Mouse (Mus musculus) hindbrain, embryonic 11.5 days (tissue): ENCODE measurements around the gene Gm21962. TPM values are rescaled to one million over a fixed set of nuclear protein-coding genes. Genes with fewer than 3 reads are reported as not detected.
A peak's percentile ranks its signal among the peaks of the same experiment; 100 is the strongest.

ENCODE experiments used
- ATAC-seq: fragments of 200-750 bp; cut with Nextera tagmentation; 2 replicates; pipeline ENCODE4 v1.8.0; 2017; ENCODE audit warnings: mild to moderate bottlenecking, moderate TSS enrichment, moderate library complexity; ENCODE audit not compliant: low FRiP score
- DNase-seq: peaks from one replicate; pipeline ENCODE4 v3.0.0-alpha.2; 2015; ENCODE audit warnings: low spot score
- H3K27ac ChIP-seq: fragments of 300-500 bp; sonication (generic); 2 replicates; pipeline ENCODE4 v1.5.1; 2014; ENCODE audit warnings: mild to moderate bottlenecking, low read depth, low read length
- H3K27me3 ChIP-seq: fragments of 300-500 bp; sonication (generic); 2 replicates; pipeline ENCODE4 v1.6.1; 2014; ENCODE audit warnings: mild to moderate bottlenecking, low read length, moderate library complexity, mixed read lengths; ENCODE audit not compliant: control insufficient read depth, insufficient read depth
- H3K36me3 ChIP-seq: fragments of 300-500 bp; sonication (generic); 2 replicates; pipeline ENCODE4 v1.6.1; 2014; ENCODE audit warnings: mild to moderate bottlenecking, low read length, moderate library complexity, mixed read lengths; ENCODE audit not compliant: control insufficient read depth, insufficient read depth
- H3K4me1 ChIP-seq: fragments of 300-500 bp; sonication (generic); replicated peaks from 2 replicates; pipeline ENCODE4 v1.6.1; 2014; ENCODE audit warnings: low read length, mixed read lengths; ENCODE audit not compliant: control insufficient read depth, insufficient read depth
- H3K4me2 ChIP-seq: fragments of 300-500 bp; sonication (generic); replicated peaks from 2 replicates; pipeline ENCODE4 v1.6.1; 2014; ENCODE audit warnings: mild to moderate bottlenecking, low read depth, low read length
- H3K4me3 ChIP-seq: fragments of 300-500 bp; sonication (generic); 2 replicates; pipeline ENCODE4 v1.5.1; 2014; ENCODE audit warnings: low read depth, low read length
- H3K9ac ChIP-seq: fragments of 300-500 bp; sonication (generic); 2 replicates; pipeline ENCODE4 v1.6.1; 2014; ENCODE audit warnings: low read depth, low read length
- H3K9me3 ChIP-seq: fragments of 300-500 bp; sonication (generic); 2 replicates; pipeline ENCODE4 v1.6.1; 2016; ENCODE audit warnings: low read length; ENCODE audit not compliant: control insufficient read depth
- WGBS: fragments of 180-500 bp; shearing (Covaris S2); extraction: QIAGEN DNeasy Blood & Tissue Kit; methylation state at CpG from one replicate; pipeline ENCODE4 v1.1.7; 2014; 5-methylcytosine and 5-hydroxymethylcytosine counted together
- polyA plus RNA-seq: library from polyadenylated mRNA; unstranded; fragments of >200 nt; fragmentation: Nextera tagmentation; extraction: Ambion mirVana; gene quantifications from 2 replicates; pipeline ENCODE4 v1.2.1, GENCODE M21; 2014

Gm21962 gene
- polyA plus RNA-seq, 1 experiment from 2014 or later: not detected

- no peaks in the 10 kb centered on the region for H3K27me3 ChIP-seq
- 0 out of 2 replicates have a peak overlapping the region, but pooled peaks have one; percentile 31 for H3K9ac ChIP-seq
- DNase-seq (peak; percentile 87), ATAC-seq (peak; percentile 96)
- H3K4me1 ChIP-seq: peaks cover 7% of the 10 kb centered on the region; the same call in 1 of the 2 replicates
- no peaks in the 10 kb centered on the region for H3K9me3 ChIP-seq
- H3K36me3 ChIP-seq: no peaks in the 10 kb centered on the region
- H3K27ac ChIP-seq: peak overlapping the region; percentile 79
- WGBS: 13% methylated on average over 7 of the region's 7 CpGs
- H3K4me2 ChIP-seq: peak overlapping the region; percentile 5; the same call in 1 of the 2 replicates
- no peak overlapping the region for H3K4me3 ChIP-seq
Measured at GRCm38 (mm10) chr3:137682911-137683806, 11.8 kb downstream of the Gm21962 start.

- ATAC-seq (peak; percentile 87), DNase-seq (no peak)
- Histone ChIP-seq H3K27ac (peak overlapping the region; percentile 79), H3K9me3 (no peaks in the 10 kb centered on the region), H3K36me3 (no peaks in the 10 kb centered on the region), H3K9ac (no peak overlapping the region), H3K4me1 (peaks cover 7% of the 10 kb centered on the region; the same call in 1 of the 2 replicates), H3K27me3 (no peaks in the 10 kb centered on the region), H3K4me2 (peak overlapping the region; percentile 25), H3K4me3 (no peak overlapping the region)
- WGBS: 19% methylated on average over 6 of the region's 6 CpGs
Measured at GRCm38 (mm10) chr3:137683807-137684403, 12.6 kb downstream of the Gm21962 start.

GRCm38 (mm10) chr3:137686932-137687331 is 15.6 kb downstream of the Gm21962 start:
- Histone ChIP-seq H3K27me3 (no peaks in the 10 kb centered on the region), H3K4me1 (0 out of 2 replicates have a peak, but pooled peaks cover 4% of the 10 kb centered on the region), H3K36me3 (no peaks in the 10 kb centered on the region), H3K9ac (no peak overlapping the region), H3K9me3 (no peaks in the 10 kb centered on the region), H3K4me2 (no peak overlapping the region), H3K27ac (no peak overlapping the region), H3K4me3 (no peak overlapping the region)
- DNase-seq (no peak), ATAC-seq (no peak)
- 84% methylated on average over 2 of the region's 2 CpGs for WGBS

GRCm38 (mm10) chr3:137691503-137691902 is 20.2 kb downstream of the Gm21962 start:
- Histone ChIP-seq H3K9ac (no peak overlapping the region), H3K4me3 (no peak overlapping the region), H3K27ac (no peak overlapping the region), H3K4me1 (no peaks in the 10 kb centered on the region), H3K36me3 (no peaks in the 10 kb centered on the region), H3K27me3 (no peaks in the 10 kb centered on the region), H3K9me3 (no peaks in the 10 kb centered on the region), H3K4me2 (no peak overlapping the region)
- DNase-seq (no peak), ATAC-seq (no peak)

GRCm38 (mm10) chr3:137715946-137716345 is 44.6 kb downstream of the Gm21962 start:
- Histone ChIP-seq H3K27ac (no peak overlapping the region), H3K9ac (no peak overlapping the region), H3K9me3 (no peaks in the 10 kb centered on the region), H3K36me3 (no peaks in the 10 kb centered on the region), H3K4me2 (no peak overlapping the region), H3K4me3 (no peak overlapping the region), H3K4me1 (no peaks in the 10 kb centered on the region), H3K27me3 (no peaks in the 10 kb centered on the region)
- DNase-seq: no peak
- 76% methylated on average over 2 of the region's 2 CpGs for WGBS
- no peak for ATAC-seq

GRCm38 (mm10) chr3:137716573-137717157 is 45.3 kb downstream of the Gm21962 start:
- no peak for ATAC-seq
- Histone ChIP-seq H3K36me3 (no peaks in the 10 kb centered on the region), H3K27ac (no peak overlapping the region), H3K27me3 (no peaks in the 10 kb centered on the region), H3K9me3 (no peaks in the 10 kb centered on the region), H3K4me3 (no peak overlapping the region), H3K4me1 (no peaks in the 10 kb centered on the region), H3K4me2 (no peak overlapping the region), H3K9ac (no peak overlapping the region)
- WGBS: 65% methylated on average over 3 of the region's 3 CpGs
- DNase-seq: no peak

Other genes with a start within 250 kb of the Gm21962 start
- gene Ddit4l, start 49.9 kb upstream of the Gm21962 start, polyA plus RNA-seq: 8.3 and 8.6 TPM in 2 replicates
- 2,789 and 2,825 TPM in 2 replicates for gene H2afz, start 193.0 kb downstream of the Gm21962 start, polyA plus RNA-seq
- 9.2 and 10.4 TPM in 2 replicates for gene Dnajb14, start 196.2 kb downstream of the Gm21962 start, polyA plus RNA-seq
- gene Lamtor3, start 247.0 kb downstream of the Gm21962 start, polyA plus RNA-seq: 96.9 and 103 TPM in 2 replicates